Mouse (Mus musculus) CD4-positive, CD25-positive, alpha-beta regulatory T cell, adult 2 months (primary cell): Measurements from ENCODE around the gene Otulinl.
A peak's percentile ranks its signal among the peaks of the same experiment; 100 is the strongest.

ENCODE experiments used
- DNase-seq: peaks from one replicate; pipeline ENCODE4 v3.0.0-alpha.2; 2012; ENCODE audit warnings: low read depth, low spot score

The Otulinl gene

DNA sequence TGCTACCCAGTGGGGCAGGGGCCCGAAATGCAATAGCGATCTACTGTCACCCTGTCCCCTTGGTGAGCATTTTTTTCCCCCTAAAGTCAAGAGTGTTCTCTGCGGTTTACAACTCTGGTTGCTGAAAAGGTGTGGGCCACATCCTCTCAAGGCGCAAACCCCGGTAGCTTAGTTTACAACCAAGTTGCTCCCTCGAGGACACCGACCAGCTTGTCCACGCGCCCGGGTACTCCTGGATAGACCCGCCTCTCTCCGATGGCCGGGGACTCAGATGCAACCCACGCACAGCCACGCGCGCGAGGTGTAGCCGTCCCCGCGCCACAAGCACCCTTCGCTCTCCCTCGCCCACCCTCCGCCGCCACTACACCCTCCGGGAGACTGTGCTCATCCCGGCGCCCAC is 382 bp downstream of the Otulinl start:
- peak; percentile 67 for DNase-seq

DNA sequence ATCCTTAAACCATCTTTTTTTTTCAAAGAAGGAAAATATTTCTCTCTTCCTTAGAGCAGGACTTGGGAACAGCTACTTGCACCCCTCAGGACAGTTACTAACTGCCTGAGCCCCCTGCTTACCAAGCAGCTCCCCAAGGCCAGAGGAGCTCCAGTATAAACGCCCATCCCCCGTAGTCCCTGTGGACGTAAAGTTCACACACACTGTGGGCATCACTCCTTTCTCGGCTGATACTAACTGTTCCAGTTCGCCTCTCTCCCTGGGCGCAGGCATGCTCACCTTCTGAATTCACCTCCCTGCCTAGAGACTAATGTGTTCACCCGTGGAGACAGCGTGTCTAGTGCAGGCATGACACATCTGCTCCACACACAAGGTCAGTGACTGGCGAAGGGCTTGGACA is 2.9 kb downstream of the Otulinl start:
- no peak for DNase-seq

DNA sequence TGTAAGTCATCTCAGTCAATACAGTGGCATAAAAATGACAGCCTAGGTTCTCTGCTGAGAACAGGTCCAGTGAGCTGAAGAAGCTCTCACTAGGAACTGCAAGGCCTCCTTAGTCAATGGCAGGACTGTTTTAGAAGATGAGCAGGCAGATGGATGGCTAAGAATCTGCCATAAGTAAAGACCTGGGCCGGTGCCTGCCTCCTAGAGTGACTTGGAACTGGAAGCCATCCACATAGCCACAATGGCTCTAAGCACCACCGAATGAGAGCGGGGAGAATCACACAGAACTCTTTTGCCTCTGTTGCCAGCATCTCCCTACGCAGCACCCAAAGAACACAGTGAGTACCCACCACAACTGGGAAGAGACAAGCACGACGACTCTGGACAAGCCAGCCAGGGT is 3.6 kb downstream of the Otulinl start:
- DNase-seq, result no peak

DNA sequence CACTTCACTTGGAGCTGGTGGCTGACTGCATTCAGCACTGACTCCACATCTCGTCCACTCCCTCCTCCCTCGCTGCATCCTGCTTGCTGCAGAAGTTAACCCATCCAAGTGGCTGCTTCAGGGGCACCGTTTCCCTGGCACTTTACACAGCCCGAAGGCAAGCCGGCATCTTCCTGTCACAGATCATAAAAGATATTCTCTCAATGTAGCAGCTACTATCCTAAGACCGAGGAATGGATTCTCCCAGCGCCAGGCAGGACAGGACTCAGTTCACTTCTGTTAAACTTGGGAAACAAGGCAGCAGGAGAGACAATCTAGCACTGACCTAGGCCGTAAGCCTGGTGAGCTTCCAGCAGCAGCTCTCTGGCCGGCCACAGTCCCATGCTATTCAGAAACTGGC is 5.2 kb downstream of the Otulinl start:
- peak; percentile 37 for DNase-seq

DNA sequence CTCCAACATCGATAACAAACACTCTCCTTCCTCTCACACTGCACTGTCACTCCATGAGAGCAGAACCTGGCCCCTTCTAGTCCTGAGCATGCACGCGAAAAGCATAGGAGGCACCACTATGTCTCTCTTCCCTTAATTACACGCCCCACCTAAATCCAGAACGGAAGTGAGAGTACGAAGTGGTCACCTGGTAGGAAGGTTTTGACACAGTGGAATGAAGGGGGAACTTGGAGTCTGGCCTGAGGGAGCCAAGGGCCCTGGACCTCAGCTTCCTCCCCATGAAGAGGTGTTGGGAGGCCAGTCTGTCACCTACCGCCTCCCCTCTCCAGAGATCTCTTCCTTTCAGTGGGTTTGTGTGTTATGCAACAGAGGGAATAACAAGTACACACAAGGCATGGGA is 6.3 kb downstream of the Otulinl start:
- no peak for DNase-seq

DNA sequence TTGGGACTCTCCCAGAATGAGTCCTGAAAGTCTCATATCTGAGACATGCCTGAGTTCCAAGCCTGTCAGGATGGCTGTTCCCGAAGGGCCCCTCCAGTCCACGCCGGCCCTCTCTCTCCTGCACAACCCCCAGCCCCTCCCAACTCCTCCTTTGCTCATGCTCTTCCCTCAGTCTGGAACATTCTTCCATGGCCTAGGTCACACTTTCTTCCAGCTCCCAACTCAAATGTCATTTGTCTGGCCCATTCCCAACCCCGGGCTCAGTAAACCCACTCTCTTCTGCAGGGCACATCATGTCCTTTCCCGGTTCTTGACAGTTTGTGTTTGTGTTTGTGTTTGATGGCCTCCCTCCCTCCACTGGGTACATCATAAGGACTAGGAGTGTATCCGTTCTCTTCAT is 7.3 kb downstream of the Otulinl start:
- no peak for DNase-seq

DNA sequence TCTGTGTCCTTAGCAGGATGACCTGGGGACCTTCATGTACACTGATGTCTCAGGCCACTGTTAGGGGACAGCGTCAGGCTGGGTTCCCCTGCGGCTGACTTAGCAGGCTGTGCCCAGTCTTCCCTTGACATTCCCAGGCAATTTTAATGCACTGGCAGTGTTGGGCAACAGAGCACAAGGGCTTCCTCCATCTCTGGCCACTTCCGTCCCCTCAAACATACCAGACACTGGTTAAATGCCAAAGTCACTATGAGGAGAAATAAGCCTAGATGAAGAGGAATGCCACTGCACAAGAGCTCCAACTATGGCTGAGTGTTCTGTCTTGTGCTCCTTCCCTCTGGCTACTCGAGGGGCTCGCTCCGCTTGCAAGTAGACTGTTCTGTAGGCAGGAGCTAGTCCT is 8.2 kb downstream of the Otulinl start:
- no peak for DNase-seq

DNA sequence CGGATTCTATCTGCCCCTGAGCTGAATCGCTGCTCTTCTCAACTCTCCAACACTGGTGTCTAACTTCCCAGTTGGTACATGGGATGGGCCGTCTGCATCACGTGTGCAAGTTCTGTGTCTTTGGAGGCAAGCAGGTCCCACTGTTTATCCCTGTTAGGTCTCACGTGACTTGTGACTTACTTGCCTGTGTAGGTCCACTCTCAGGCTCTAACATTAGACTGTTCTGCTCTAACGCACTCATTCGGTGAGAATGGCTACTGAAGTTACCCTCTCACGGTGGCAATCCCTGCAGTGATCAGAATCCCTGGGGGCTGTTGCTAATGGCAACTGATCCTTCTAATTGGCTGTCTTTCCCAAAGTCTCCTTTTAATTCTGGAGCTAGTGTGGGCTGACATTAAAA is 9.1 kb downstream of the Otulinl start:
- no peak for DNase-seq

DNA sequence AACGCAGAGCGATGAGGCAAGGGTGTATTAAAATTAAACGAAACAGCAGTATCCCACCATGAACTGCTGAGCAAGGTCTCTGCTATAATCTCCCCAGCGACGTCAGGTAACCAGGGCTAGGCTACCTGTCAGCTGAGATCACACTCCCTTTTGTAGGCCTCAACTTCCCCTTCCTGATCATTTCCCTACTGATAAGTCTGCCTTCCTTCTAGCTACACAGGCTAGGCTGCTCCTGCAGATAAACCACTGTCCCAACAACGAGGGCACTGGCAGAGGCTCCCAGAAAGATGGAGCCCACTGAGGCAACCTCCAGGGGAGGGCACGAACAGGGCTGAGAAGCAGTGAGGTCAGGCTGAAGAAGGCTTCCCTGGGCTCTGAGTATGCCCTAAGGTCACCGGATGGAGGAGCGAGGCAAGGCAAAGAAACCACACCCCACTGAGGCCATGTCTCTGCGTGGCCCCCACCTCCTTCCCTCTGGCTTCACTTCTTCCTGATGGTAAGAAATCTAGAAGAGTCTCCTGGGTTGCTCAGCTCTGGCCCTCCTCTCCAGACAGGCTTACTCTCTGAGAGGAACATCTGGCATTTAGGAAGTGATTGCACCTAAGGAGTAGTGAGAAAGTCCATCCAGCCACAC is 9.7 kb downstream of the Otulinl start:
- DNase-seq, result peak; percentile 54

DNA sequence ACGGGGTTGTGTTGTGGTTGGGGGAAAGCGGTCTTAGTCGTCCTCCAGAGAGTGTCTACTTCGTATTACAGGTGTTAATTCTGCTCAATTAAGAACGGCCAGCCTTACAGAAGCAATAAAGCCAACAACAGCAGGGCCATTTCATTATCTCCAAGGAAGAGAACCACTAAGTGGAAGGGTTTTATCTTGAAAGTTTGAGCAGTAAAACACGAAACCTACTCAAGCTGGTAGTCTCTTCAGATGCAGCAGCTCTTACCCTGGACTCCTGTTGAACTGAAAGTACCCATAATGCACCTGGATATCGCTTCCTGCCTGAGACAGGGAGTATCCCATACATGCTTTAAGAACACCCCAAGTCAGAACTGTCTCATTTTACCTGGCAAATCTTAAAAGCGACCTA is 10.7 kb downstream of the Otulinl start:
- DNase-seq, result peak; percentile 89

DNA sequence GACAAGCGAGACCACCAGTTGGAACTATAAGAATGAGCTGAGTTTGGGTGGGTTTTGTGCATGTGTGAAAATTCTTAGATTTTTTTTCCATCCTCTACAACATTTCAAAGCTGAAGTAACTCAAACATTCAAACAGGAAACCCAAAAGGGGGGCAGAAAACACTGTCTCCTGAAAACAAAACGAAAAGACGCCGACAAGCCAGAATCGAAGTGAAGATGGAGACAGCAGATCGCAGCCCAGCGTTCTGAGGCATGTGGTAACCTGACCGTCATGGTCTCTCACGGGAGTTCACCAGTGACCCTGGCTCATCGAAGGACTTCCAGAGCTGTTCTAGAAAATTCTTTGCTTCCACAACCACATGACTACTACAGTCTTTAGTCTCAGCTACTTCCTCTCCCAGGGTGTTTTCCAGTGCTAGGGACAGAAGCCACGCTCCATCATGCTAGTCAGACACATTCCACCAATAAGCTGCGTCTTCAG is 11.4 kb downstream of the Otulinl start:
- peak; percentile 73 for DNase-seq

DNA sequence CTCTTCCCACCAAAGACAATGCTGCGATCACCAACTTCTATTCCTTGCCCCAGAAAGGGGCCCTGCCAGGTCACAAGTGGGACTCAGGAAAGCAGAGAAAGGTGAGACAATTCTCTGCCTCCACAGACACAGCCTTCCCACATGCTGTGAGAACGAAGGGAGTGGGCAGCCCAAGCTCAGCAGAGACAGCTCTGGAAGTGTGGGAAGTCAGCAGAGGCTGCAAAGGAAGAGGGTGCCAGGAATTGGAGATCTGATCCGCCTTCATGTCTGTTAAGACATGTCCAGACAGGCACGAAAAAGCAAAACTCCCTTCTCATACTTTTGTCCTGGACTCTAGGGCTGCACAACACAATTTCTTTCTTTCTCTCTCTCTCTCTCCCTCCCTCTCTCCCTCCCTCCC is 12.1 kb downstream of the Otulinl start:
- no peak for DNase-seq

DNA sequence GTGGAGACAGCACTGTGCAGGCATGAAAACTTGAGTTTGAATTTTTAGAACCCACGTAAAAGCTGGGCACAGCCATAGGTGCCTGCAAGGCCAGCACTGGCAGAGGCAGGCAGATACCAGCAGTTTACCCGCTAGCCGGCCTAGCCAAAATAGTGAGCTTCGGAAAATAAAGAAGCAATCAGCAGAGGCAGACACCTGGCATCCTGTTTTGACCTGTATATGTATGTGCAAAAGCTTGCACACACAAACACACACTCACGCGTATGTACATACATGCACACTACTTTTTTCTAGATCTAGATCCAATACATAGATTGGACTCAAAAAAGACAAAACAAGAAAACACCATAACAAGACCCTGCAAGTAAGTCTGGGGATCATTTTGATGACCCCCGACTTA is 12.8 kb downstream of the Otulinl start:
- peak; percentile 58 for DNase-seq

DNA sequence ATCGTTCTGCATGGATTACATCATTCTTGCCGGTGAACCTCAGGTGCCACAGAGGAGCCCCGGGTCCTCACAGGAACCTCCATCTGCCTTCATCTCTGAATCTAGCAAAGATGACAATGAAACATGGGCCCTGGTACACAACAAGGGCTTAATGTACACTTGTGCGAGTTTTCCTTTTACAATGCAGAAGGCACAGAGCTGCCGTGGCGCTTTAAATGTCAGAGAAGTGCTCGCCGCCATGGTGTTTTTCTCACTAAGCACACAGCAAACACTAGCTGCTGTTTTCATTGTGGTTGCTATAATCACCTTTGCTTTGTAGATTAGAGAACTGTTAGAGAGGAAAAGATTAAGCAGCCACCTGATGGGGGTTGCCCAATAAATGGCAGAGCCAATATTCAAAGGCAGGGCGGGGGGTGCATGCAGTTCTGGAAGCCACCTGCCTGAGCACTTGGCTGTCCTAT is 13.3 kb downstream of the Otulinl start:
- DNase-seq, result peak; percentile 81

DNA sequence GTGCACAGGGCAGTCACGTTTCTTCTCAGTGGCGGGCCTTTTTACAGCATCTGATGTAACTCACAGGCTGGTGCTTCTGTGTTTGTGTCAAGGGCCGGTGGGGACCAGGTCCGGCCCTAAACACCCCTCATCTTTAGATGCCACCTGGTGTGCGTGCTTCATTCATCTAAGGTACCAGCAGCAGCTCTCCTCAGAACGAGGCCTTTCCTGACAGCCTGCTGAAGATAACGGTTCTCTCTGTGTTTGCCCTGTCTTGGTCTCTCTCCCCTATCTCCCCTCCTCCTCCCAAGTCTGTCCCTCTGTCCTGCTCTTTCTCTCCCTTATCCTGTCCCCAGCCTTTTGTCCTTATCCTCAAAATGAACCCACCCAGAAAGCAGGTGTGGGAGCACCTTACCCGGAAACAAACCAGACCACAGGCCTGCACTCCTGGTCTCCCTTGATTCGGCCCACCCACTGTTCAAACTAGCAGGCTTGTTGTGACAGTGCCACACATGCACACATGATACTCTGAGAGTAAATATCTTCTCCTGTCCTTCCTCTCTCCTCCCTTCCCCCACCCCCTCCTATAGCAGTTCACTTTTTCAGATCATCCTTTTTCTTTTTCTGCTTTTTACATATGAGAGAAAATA is 14.4 kb downstream of the Otulinl start:
- peak; percentile 39 for DNase-seq

DNA sequence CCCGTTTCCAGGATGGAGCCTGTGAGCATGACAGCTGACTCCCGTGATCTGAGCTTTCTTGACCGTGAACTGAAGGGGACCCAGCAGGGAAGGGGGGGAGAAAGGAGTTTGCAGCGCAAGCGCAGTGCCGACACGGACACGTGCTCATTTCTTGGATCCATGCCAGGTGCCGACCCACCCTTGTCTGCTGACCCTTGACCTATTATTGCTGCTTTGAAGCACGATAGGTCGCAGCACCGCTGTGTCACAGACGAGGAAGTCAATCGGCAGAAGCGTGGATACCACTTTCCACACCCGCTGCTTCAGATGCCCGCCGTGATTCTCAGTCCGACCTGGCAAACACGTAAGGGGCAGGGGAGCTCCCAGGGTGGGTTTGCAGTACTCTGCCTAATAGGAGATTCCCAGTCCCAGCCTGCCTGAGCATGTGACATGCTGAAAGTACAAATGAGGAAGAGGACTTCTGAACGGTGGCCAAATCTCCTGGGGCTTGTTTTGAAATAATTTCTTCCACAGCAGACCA is 15.9 kb downstream of the Otulinl start:
- DNase-seq, result no peak

DNA sequence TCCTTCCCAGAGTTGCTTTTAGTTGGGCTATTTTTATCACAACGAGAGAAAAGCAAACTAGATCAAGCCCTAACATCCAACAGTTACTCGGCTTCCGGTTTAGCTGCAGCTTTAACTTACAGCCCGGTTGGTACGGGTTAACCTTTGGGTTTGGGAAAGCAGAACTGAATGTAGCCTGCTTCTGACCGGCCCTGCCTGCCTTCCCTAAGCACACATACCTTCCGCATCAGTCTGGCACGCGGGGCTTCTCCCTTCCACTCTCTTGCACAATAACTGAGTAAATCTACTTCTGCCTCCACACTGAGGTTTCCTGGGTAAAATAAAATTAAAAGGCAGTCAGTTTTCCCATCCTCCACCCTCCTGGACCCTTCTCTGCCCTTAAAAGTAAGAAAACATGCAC is 17.3 kb downstream of the Otulinl start:
- DNase-seq, result no peak

DNA sequence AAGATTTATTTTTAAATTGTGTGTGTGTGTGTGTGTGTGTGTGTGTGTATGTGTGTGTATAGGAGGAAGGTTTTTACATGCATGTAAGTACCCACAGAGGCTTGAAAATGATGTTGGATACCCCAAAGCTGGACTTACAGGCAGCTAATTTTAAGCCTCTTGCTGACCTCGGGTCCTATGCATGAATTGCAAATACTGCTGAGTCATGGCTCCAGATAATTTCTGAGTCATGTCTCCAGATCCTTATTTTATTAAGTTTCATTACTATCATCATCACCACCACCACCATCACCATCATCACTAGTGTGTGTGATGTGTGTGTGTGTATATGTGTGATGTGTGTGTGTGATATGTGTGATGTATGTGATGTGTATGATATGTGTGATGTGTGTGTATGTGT is 18.7 kb downstream of the Otulinl start:
- DNase-seq, result no peak

DNA sequence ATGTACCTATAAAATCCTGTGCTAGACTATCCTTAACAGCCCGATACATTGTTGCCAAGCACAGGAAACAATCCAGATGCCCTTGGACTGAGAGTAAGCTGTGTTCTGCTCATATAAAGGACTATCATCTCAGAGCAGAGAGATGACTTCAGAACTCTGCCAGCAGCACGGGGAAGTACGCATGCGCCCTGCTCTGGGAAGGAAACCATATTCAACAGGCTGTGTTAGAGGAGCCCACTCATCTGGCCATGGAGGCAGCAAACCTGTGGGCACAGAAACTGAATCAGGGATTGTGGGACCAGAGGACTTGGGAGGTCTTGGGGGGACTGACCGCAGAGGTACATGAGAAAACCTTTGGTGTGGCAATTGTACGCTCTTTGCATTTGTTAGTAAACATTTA is 19.7 kb downstream of the Otulinl start:
- no peak for DNase-seq

DNA sequence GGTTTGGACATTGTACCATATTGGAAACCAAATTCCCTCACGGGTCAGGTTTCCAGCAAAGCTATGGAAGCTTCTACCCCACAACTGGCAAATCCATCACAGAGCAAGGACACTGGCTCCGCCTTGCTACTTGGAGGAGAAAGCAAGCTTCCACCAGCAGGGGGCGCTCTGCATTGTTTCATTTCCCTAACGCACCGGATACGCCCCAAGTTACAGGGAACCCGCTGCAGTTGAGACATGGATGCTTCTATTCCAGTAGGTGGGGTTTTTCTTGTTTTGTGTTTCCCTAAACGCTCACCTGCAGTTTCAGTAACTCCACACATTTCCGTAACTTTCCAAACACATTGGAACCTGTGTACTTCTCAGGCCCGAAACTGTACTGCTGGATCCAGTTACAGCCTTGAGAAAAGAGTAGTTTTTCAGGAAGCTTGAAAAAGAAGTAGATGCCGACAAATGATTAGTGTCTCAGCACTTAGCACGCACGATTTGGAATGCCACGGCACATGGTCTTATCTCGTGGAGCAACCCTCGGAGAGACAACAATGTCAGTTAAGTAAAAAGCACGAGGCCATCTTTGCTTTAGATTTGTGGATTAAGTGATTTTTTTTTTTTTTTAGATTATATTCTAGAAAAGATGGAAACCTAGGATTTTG is 21.7 kb downstream of the Otulinl start:
- DNase-seq, result peak; percentile 93

DNA sequence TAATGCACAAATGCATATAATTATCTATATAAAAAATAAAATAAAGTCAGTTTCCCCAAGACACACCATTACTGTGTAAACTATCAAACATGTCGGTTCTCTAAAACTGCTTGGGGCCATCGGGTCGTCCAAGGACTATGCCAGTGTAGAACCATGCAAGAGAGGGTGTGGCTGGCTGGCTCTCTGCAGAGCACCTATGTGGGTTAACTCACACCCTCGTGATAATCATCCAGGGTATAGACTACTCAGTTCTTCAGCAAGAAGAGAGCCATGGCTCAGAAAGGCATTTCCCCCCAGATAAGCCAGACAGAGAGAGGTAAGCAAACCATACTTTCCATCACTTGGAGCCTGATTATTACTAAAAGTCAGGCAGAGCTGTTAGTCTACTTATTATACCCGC is 22.2 kb downstream of the Otulinl start:
- no peak for DNase-seq

DNA sequence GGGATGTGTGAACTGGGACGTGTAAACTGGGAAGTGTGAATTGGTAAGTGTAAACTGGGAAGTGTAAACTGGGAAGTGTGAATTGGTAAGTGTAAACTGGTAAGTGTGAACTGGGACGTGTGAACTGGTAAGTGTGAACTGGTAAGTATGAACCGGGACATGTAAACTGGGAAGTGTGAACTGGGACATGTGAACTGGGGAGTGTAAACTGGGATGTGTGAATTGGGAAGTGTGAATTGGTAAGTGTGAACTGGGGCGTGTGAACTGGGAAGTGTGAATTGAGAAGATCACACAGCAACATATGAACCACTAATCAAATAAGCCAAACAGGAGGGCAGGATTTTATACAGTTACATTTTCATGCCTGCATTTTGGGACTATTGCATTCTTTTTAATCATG is 23.0 kb downstream of the Otulinl start:
- peak; percentile 43 for DNase-seq

DNA sequence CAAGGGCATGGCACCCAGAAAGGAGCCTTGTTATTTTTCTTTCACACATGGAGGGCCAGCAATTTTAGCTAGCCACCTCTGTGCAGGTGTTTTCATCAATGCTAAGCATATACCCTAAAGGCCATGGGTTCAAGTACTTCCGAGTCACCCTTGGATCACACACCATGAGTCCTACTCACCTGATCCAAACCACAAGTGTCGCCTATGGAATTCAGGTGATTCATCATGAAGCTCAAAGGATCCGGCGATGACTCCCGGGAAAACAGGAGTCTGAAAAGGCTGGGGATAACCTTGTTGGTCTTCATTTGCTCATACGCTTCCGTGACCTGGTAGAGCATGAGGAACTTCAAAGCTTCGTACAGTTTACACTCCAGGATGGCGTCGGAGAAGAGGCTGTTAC is 23.5 kb downstream of the Otulinl start:
- no peak for DNase-seq
